Mouse (Mus musculus): ENCODE results near the gene A730015C16Rik. TPM values are rescaled to one million over a fixed set of nuclear protein-coding genes. Genes with fewer than 3 reads are reported as not detected.

The A730015C16Rik gene
- total and polyA plus RNA-seq, 3 experiments = not detected

DNA sequence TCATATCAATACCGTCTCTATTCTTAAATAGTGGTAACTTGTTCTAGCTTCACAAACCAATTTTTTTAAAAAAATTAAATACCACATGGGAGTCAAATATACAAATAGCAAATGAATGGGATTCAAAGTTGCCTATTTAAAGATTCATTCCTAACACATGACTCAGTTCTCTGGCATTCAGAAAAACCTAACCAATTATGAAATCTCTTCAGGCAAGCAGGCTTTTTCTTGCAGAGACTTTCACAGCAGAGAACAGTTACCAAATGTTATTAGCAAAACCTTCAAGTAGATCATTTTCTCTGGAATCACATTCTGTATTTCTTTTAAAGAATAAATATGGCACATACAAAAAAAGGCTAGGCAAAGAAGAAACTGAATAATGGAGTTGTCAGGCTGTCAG is 17.7 kb downstream of the A730015C16Rik start:
- DNase-seq = no peak

GRCm38 (mm10) chr4:108826643-108827042 is 21.8 kb downstream of the A730015C16Rik start:
- no peak for DNase-seq

GRCm38 (mm10) chr4:108826096-108826495 is 22.3 kb downstream of the A730015C16Rik start:
- no peak for DNase-seq

- no peak for DNase-seq
These were observed 22.7 kb downstream of the A730015C16Rik start for GRCm38 (mm10) chr4:108825677-108826076.

DNA sequence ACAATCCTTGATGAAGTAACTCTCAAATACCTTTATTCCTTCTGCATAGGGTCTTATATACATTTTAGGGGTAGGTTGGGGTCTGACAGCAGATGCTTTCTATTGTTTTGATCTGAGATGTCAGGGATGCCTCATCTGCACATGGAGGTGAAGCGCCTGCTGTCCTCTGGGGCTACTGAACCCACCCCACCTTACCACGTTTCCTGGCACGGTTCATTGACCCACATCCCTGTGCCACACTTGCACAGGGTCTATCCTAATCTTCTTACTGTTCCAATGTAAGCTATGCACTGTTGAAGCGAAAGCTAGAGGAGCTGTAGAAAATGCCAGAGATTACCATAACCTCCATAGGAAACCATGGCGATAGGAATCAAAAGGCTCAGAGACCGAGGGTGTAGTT is 36.9 kb downstream of the A730015C16Rik start:
- no peak for DNase-seq

- DNase-seq = peak; percentile 16
These were observed 37.3 kb downstream of the A730015C16Rik start for GRCm38 (mm10) chr4:108811142-108811541.

DNA sequence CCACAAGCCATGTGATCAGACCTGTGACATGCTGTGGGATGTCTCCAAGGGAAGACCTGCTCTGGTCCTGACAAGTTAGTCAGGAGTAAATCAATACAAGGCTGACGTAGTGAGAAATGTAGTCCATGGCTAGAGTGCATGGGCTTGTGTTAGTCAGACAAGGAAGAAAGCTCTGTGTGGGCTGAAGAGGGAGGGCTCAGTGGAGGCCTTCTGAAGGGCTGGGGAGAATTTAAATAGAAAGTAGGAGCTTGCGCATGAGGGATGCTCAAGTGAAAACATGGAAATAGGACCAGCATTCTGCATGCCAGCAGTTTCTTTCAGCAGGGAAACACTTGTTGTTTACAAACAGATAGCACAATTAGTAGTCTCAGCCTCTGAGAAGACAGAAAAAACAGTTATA is 44.9 kb downstream of the A730015C16Rik start:
- DNase-seq = no peak

DNA sequence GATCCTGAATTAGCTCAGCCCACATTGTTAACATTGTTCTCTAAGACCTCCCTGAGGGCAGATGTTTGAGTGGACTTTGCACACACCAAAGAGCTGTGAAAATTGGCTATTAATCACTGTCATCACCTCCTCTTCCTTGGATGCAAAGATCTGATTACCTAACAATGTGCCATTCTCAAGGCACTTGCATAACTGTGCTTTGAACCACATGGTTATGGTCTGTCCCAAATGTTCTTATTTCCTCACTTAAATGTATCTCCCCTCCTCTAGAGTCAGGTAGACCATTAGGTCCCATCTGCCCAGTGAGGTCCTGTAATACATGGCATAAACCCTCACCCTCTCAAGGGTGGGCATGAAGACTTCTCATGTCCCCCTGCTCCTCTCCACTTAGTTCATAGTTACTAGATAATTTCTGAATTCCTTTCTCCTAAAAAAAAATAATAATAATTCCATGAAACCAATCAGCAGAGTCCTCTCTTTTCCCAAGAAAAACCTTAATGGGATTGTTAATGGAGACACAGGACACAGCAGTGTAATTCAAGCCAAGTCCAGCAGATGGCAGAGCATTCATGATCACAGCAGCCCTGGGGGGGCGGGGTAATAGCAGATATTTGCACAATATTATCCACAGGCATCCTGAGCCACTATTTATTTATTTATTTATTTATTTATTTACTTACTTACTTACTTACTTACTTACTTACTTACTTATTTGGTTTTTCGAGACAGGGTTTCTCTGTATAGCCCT is 50.2 kb downstream of the A730015C16Rik start:
- peak; percentile 70 for DNase-seq

Other genes with a start within 250 kb of the A730015C16Rik start
- 10 to 100 TPM; 37.3 to 42.1 TPM for gene Cc2d1b, start 228.7 kb downstream of the A730015C16Rik start, total RNA-seq (2021)
- gene Cc2d1b, start 228.7 kb downstream of the A730015C16Rik start, polyA plus RNA-seq (2012; rRNA removed) = 26.7 and 33.0 TPM in 2 replicates
- gene 3110021N24Rik, start 129.0 kb downstream of the A730015C16Rik start, total RNA-seq (2021) = under 1 TPM; 0.62 to 0.92 TPM
- 0.07 and 0.49 TPM in 2 replicates for gene 3110021N24Rik, start 129.0 kb downstream of the A730015C16Rik start, polyA plus RNA-seq (2012; rRNA removed)
- 10 to 100 TPM; 27.2 to 28.9 TPM for gene Zfyve9, start 67.8 kb downstream of the A730015C16Rik start, total RNA-seq (2021)
- gene Zfyve9, start 67.8 kb downstream of the A730015C16Rik start, polyA plus RNA-seq (2012; rRNA removed) = 4.1 and 4.5 TPM in 2 replicates
- gene Btf3l4, start 15.0 kb downstream of the A730015C16Rik start, total RNA-seq (2021) = 100 to 1,000 TPM; 124 to 146 TPM
- gene Btf3l4, start 15.0 kb downstream of the A730015C16Rik start, polyA plus RNA-seq (2012; rRNA removed) = 6.0 and 10.3 TPM in 2 replicates
- 10 to 100 TPM; 71.6 to 75.7 TPM for gene Txndc12, start 14.0 kb downstream of the A730015C16Rik start, total RNA-seq (2021)
- gene Txndc12, start 14.0 kb downstream of the A730015C16Rik start, polyA plus RNA-seq (2012; rRNA removed) = 6.4 and 10.6 TPM in 2 replicates
- 10 to 100 TPM; 30.1 to 30.9 TPM for gene Kti12, start 834 bp downstream of the A730015C16Rik start, total RNA-seq (2021)
- 51.8 and 56.3 TPM in 2 replicates for gene Kti12, start 834 bp downstream of the A730015C16Rik start, polyA plus RNA-seq (2012; rRNA removed)
- gene Rab3b, start 30.4 kb upstream of the A730015C16Rik start, total RNA-seq (2021) = 10 to 100 TPM; 38.6 to 51.5 TPM
- 41.6 and 46.6 TPM in 2 replicates for gene Rab3b, start 30.4 kb upstream of the A730015C16Rik start, polyA plus RNA-seq (2012; rRNA removed)
- 100 to 1,000 TPM; 116 to 192 TPM for gene Nrd1, start 152.0 kb upstream of the A730015C16Rik start, total RNA-seq (2021)
- 8.8 and 8.9 TPM in 2 replicates for gene Nrd1, start 152.0 kb upstream of the A730015C16Rik start, polyA plus RNA-seq (2012; rRNA removed)